Mouse (Mus musculus) frontal cortex, postnatal 14 days (tissue): Measurements from ENCODE around the gene Hk2.
"Not testable (repeated sequence)": the region's sequence is repeated elsewhere in the genome, so short reads cannot be mapped to it uniquely, and the experiment has no call there.

ENCODE experiments used
- DNase-seq, 2 experiments: peaks; one replicate each; pipeline ENCODE4 v3.0.0; 2022; ENCODE audit warnings: low spot score in 2 of 2

Gene Hk2

GRCm38 (mm10) chr6:82689474-82689873, 84.8 kb downstream of the Hk2 start:
- no peak for DNase-seq

- DNase-seq: not testable (repeated sequence)
These were observed 85.7 kb downstream of the Hk2 start for GRCm38 (mm10) chr6:82688586-82688985.

GRCm38 (mm10) chr6:82684136-82684535, 90.1 kb downstream of the Hk2 start:
- no peak for DNase-seq

GRCm38 (mm10) chr6:82679286-82679685, 95.0 kb downstream of the Hk2 start:
- not testable (repeated sequence) for DNase-seq

- not testable (repeated sequence) for DNase-seq
These were observed 96.6 kb downstream of the Hk2 start for GRCm38 (mm10) chr6:82677629-82678028.
